Mouse (Mus musculus): Measurements from ENCODE around the gene Tcf15.

DNA sequence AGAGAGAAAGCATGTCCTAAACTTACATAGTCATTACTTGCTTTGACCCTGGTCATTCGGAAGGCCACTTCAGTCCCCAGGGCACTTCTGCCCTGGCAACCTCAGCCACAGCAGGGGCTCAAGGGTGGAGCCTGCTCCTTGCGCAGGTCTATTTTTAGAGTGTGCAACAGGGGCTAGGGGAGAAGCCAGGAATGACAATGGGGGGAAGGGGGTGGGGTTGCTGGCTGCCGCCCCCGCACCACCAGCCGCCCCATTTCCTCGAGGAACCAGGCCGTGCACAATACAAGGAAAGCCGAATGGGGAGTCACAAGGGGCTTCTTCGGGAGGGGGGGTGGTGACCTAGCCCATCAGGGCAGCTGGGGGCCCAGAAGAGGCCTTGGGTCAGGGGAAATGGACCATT, 46.3 kb downstream of the Tcf15 start:
- TF ChIP-seq CTCF (IDR thresholded peaks at IDR 0.05) (no peak), POLR2A (IDR thresholded peaks at IDR 0.05; ENCODE audit: insufficient read depth, low read depth, low read length) (no peak), EP300 (IDR thresholded peaks at IDR 0.05; ENCODE audit: insufficient read depth, low read depth, low read length) (peak; percentile 79; the same call in 1 of the 2 replicates)

Data from heart, adult 2 months (tissue).